Comparison of ENCODE assay signal across 14 mouse cellular contexts in genomic region chr9:29612020-29612612, GRCm38 (mm10).
DNase-seq lines count a peak whose midpoint lies in the region.
"Had no signal": no experiment of that assay in that cellular context is flagged by ENCODE, and none has a peak within 500 bp of the region (broad histone marks: within the 10 kb centered on the region; RNA-seq: fewer than 3 reads in every experiment).

No protein-coding gene starts in this region.

- peak; percentile 41 for DNase-seq in layer of hippocampus, adult 11-12 months (ENCODE audit: low spot score)
- DNase-seq in layer of hippocampus, adult 9-10 months (ENCODE audit: low spot score), result no peak
- peak; percentile 29 to 45 for DNase-seq in right cerebral cortex, adult 2 months (ENCODE audit: low spot score in 2 of 2)
- no peak for DNase-seq in right cerebral cortex, adult 18-20 months
- peak; percentile 18 to 60 for DNase-seq in layer of hippocampus, postnatal 14 days (ENCODE audit: low spot score in 2 of 2)
- DNase-seq in telencephalon, adult 2 months (ENCODE audit: low read depth, low spot score), result peak; percentile 59
- DNase-seq in liver, result no peak
- DNase-seq in B cell, adult 2 months, result no peak
- DNase-seq: adrenal gland, postnatal 10 days; cerebellum, adult 8-10 months; kidney, adult 9 months; lung, postnatal 10 days; retina, postnatal 1 day; thymus, adult 2 months had no signal

Comparison
In these comparisons a context has a peak if more than half of its experiments do, and no peak if none do; other contexts are left out.
1. DNase-seq: peak in layer of hippocampus, adult 11-12 months (single experiment), right cerebral cortex, adult 2 months (2 of 2), layer of hippocampus, postnatal 14 days (2 of 2) and telencephalon, adult 2 months (single experiment); none in layer of hippocampus, adult 9-10 months (single experiment), right cerebral cortex, adult 18-20 months (single experiment), liver (single experiment) and B cell, adult 2 months (0 of 2).